Mouse (Mus musculus) ovary, postnatal 10 days (tissue): Measurements from ENCODE around the gene Gm10271.

Experiments used
- DNase-seq: peaks from one replicate; pipeline ENCODE4 v3.0.0; 2022; ENCODE audit warnings: low spot score

Gm10271 gene

GRCm38 (mm10) chr10:116932418-116932817 is 40.0 kb downstream of the Gm10271 start:
- DNase-seq: no peak

DNA sequence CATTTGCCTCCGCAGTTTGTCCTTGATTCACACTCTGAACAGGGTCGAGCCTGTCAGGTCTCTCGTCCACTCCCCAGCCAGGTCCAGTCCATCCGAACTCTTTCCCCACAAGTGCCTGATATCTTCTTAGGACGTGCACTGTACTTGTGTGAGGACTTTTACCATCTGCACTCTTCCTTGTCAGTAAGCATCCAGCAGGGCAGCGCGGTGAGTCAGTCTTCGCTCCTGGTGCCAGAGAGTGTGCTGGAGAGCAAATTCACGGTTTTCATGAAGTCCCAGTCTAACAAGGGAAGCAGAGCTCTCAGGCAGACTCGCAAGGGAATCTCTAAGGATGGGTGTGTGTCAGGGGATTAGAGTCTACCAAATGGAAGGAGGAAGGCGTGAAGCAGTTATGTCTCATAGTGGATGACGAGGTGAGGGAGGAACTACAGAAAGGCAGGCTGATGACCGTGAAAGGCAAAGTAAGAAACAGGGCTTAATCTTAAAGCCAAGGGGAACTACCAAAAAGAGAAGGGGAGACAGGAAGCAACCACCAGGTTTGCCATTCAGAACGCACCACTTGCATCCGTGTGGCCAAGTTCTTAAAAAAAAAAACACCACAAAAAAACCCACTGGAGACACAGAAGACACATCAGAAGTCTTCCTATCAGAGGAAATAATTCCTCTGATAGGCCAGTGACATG is 40.8 kb downstream of the Gm10271 start:
- DNase-seq: no peak

- DNase-seq: no peak
These were observed 41.5 kb downstream of the Gm10271 start for GRCm38 (mm10) chr10:116930936-116931335.

- DNase-seq: no peak
These were observed 41.9 kb downstream of the Gm10271 start for GRCm38 (mm10) chr10:116930506-116930905.

GRCm38 (mm10) chr10:116928826-116929225 is 43.6 kb downstream of the Gm10271 start:
- DNase-seq: no peak

DNA sequence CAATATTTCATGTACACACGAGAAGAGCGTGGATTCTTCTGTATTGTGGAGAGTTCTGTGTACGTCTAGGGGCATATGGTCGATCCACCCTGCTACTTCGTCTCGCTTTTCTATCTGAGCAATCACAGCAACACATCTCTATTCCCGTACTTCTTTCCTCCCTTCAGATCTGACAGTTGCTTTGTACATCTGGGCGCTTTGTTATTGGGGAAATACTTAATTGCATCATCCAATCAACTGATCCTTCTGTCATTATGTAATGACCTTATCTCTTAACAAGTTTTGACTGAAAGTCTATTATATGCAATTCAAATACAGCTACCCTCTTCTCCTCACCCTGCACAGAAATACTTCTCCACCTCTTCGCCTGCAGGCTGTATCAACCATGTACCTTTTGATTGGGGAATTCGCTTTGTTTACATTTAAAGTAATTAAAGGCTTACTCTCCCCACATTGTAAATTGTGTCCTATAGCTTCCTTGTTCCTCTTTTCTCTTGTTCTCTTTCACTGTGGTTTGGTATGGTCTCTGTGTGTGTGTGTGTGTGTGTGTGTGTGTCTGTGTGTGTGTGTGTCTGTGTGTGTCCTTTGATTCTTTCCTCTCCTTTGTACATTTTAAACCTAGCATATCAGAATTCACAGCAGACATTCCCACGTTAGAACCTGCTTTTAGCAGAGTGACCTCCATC is 45.8 kb downstream of the Gm10271 start:
- DNase-seq: no peak

DNA sequence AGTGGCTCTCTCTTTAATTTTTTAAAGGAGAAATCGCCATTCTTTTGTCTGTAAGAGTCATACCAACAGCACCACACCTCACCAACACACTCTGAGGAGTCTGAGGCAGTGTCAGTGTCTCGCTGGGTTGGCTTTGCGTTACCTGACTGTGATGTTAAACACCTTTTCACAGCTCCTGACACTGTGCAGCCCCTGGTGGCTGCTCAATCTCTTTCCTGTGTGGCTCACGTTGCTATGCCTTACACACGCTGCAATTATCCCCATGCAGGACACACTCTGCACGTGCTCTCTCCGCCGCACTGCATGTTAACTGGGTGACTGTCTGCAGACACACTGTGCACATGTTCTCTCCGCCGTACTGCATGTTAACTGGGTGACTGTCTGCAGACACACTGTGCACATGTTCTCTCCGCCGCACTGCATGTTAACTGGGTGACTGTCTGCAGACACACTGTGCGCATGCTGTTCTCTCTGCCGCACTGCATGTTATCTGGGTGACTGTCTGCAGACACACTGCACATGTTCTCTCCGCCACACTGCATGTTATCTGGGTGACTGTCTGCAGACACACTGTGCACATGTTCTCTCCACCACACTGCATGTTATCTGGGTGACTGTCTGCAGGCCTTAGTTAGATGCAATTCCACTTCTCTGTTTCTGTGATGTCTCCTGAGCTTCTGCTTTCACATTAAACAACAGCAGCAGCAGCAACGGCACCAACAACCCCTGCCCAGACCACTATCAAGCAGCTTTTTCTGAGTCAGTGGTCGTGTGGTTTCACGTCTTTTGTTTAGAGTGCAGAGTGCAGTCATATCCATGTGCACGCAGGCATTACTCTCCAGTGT is 48.5 kb downstream of the Gm10271 start:
- no peak for DNase-seq

DNA sequence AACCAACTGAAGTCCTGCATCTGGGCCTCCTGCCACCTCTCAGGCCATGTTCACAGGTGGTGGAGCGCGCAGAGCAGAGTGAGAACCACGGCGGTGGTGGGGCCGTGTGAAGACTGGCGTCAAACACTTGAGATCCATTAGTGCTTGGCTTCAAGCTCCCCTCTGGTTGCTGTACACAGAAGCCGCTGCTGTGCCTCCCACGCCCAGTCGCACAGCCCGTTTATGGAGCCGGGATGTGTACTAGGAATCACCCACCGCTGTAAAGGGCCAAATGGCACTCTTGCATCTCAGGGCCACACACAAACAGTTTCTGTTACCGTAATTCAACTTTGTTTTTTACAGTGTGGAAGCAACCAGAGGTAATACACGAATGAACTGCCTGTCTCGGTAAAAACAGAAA is 50.2 kb downstream of the Gm10271 start:
- no peak for DNase-seq

DNA sequence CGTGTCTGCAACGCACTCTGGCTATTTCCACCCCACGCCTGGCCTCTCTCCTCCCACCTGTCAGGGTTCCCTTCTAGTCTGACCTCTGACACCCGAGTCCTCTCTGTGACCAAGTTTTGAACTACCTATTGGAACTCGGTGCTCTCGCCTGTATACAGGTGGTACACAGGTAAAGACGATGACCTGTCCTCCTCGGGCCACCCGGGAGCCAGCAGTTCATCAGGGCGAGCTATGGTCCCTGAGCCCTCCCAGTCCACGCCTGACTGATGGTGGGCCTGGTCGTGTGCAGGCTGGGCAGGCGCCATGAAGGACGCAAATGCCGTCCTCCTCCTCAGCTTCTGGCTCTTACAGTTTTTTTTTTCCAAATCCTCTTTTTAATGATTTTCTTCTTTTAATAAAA is 51.0 kb downstream of the Gm10271 start:
- no peak for DNase-seq

- DNase-seq: no peak
These were observed 51.8 kb downstream of the Gm10271 start for GRCm38 (mm10) chr10:116920641-116921040.

DNA sequence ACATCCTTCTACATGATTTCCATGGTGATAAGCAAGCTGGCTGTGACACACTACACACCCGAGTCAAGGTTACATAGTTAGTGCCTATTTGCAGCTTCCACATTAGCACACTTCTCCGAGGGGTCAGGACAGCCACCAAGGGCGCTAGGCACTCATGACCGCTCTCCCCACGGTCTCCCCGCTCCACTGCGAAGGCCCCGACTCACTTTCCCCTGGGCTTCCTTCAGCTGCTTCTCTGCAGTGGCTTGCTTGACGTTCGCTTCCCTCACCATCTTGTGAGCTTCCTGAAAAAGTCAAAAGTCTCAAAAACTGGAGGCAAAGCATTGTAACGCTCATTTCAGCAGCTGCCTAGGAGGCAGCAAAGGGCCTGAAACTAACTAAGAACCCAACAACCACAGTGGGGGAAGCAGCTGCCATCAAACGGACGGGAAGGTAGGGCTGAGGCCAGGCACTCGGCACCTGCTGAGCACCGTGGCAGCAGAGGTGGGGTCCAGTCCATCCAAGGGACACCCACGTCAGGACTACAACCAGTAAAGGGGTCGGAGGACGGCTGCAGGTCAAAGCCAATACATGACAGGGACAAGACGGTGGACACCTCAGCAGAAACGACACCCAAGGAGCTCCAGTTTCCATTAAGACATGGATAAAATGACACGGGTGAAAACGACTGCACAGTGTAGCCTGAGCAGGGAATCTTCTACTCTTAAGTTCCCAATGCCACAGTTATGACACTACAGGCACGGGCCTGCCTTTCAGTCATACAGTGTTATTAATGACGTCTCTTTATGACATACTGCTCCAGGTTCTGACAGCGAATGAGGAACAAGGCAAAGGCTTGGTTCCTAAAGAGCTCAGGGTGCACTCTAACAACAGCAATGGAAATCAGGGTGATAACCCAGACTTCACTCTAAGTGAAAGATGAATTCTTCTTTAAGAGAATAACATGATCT is 52.8 kb downstream of the Gm10271 start:
- DNase-seq: no peak

DNA sequence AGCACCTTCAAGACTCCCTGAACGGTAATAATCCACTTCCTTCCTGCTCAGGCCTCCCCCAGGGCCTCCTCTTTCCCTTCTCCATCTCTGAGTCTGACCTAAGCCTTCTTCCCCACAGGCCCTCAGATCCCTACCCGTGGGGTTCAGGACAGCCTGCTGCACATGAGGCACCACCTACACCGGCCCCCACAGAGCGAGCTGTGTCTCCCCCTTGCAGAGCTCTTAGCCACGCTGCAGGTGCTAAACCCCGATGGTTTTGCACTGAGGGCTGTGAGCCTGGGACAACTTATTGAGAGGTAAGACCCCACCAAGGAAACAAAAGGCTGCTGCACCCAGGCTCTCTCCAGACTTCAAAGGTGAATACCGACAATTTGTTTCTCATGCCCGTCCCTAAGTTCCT is 55.8 kb downstream of the Gm10271 start:
- DNase-seq: no peak

DNA sequence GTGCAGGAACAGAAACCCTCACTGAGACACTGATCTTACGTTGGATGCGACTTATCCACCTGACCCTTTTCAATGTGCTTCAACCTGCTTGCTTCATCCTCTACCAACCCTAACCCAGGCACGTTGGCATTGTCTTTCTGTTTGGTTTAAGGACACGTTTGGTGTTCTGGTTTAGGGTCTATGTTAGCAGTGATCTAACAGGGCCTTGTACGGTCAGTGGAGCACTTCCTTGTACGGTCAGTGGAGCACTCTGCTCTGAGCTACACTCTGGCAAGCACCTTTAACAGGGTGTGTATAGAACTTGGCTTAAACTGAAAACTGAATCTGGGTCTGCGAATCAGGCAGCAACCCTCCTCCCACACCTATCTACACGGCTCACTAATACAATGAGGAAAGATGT is 57.1 kb downstream of the Gm10271 start:
- no peak for DNase-seq

GRCm38 (mm10) chr10:116914586-116914985 is 57.8 kb downstream of the Gm10271 start:
- no peak for DNase-seq

GRCm38 (mm10) chr10:116913647-116914273 is 58.6 kb downstream of the Gm10271 start:
- no peak for DNase-seq

DNA sequence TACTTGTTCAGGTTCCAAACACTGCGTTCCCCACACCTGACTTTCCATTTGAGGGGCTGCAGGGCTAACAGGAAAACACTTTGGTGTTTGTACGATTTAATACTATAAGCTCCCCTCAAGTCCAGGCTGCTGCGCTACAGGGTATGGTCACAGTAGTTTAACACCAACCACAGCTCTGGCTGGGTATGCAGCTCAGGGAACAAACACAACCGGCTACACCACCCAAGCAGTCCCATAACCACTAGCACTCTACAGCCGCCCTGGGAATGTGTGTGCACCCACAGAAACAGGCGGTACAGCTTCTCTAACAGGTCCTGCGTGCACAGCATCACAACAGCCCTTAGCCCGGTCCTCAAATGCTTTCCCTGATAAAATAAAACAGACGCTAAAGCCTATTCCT is 59.6 kb downstream of the Gm10271 start:
- no peak for DNase-seq

- no peak for DNase-seq
These were observed 63.3 kb downstream of the Gm10271 start for GRCm38 (mm10) chr10:116908901-116909642.
